Mouse (Mus musculus): ENCODE measurements around the gene Nol9. TPM values are rescaled to one million over a fixed set of nuclear protein-coding genes. Genes with fewer than 3 reads are reported as not detected.
"Not testable (repeated sequence)": the region's sequence is repeated elsewhere in the genome, so short reads cannot be mapped to it uniquely, and the experiment has no call there.

The Nol9 gene
- polyA plus RNA-seq, 1 experiment, result 18.1 TPM

- no peak for DNase-seq
- Histone ChIP-seq H3K36me3 (ENCODE audit: control insufficient read depth, insufficient read depth, low read length) (no peaks in the 10 kb centered on the region), H3K4me3 (ENCODE audit: insufficient read depth, low read depth, low read length) (no peak overlapping the region), H3K4me1 (ENCODE audit: control insufficient read depth, insufficient read depth, low read length) (peaks cover 6% of the 10 kb centered on the region; the same call in 1 of the 2 replicates), H3K27ac (ENCODE audit: insufficient read depth, low read depth, low read length) (no peak overlapping the region), H3K27me3 (replicated peaks; ENCODE audit: control insufficient read depth, insufficient read depth, low read length) (no peaks in the 10 kb centered on the region)
- TF ChIP-seq POLR2A (IDR thresholded peaks at IDR 0.05; ENCODE audit: low read depth, low read length), result no peak
- no peak; the same call in 1 of the 2 replicates for TF ChIP-seq CTCF (conservative IDR thresholded peaks at IDR 0.05; ENCODE audit: insufficient read depth, insufficient read length, low read depth, low read length)
- WGBS, result 75% methylated on average over 4 of the region's 4 CpGs
Measured at GRCm38 (mm10) chr4:152029997-152030396, 9.1 kb upstream of the Nol9 start.

- no peaks in the 10 kb centered on the region for H3K27me3 ChIP-seq (replicated peaks; ENCODE audit: control insufficient read depth, insufficient read depth, low read length)
- 90% methylated on average over 13 of the region's 13 CpGs for WGBS
- no peak overlapping the region for H3K27ac ChIP-seq (ENCODE audit: insufficient read depth, low read depth, low read length)
- no peak for TF ChIP-seq CTCF (conservative IDR thresholded peaks at IDR 0.05; ENCODE audit: insufficient read depth, insufficient read length, low read depth, low read length)
- TF ChIP-seq POLR2A (IDR thresholded peaks at IDR 0.05; ENCODE audit: low read depth, low read length), result no peak
- H3K4me3 ChIP-seq (ENCODE audit: insufficient read depth, low read depth, low read length), result no peak overlapping the region
- H3K36me3 ChIP-seq (ENCODE audit: control insufficient read depth, insufficient read depth, low read length), result no peaks in the 10 kb centered on the region
- H3K4me1 ChIP-seq (ENCODE audit: control insufficient read depth, insufficient read depth, low read length), result no peaks in the 10 kb centered on the region; the same call in 1 of the 2 replicates
- DNase-seq, result no peak
Measured at GRCm38 (mm10) chr4:152032922-152033321, 6.2 kb upstream of the Nol9 start.

DNA sequence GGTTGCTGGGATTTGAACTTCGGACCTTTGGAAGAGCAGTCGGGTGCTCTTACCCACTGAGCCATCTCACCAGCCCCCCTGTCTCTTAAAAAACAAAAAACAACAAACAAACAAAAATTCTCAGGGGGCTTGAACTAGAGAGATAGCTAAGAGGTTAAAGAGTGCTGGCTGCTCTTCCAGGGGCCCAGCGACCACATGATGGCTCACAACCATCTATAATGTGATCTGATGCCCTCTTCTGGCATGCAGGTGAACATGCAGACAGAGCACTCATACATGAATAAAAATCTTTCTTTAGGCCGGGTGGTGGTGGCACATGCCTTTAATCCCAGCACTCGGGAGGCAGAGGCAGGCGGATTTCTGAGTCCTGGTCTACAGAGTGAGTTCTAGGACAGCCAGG, 2.7 kb upstream of the Nol9 start:
- peak; percentile 34 for TF ChIP-seq CTCF (conservative IDR thresholded peaks at IDR 0.05; ENCODE audit: insufficient read depth, insufficient read length, low read depth, low read length)
- WGBS, result 86% methylated on average over 6 of the region's 6 CpGs
- not testable (repeated sequence) for H3K27me3 ChIP-seq (replicated peaks; ENCODE audit: control insufficient read depth, insufficient read depth, low read length)

DNA sequence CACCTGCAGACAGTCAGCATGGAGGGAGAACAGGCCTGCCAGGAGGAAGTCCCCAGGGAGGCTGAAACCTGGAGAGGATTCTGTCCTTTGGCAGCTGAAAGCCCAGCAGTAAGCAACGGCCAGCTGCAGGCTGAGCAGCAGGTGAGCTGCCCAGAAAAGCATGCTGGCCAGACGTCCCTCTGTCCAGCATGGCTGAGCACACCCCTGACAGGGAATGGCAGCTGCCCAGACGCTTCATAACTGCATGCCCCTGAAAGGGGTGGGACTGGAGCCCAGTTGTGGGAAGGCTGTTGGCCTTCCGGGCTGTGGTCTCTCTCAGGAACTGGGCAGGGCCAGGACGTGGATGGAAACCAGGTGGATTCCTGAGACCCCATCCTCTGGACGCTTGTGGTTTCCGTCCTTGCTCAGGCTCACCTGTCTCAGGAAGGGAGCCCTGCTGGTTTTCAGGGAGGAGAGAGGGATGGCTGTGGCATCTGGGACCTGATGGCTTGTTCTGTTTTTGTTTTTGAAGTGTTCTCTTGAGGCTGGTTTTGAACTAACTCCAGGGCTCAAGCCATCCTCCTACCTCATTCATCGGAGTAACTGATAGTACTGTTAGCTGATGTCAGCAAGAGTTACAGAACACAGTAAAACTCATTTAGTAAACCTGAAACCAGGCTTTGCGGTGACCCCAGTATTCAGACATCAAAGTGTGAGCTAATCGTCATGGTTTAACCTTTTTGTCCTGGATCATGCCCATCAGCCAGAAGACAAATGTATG, 716 bp upstream of the Nol9 start, which contains the start of gene Tas1r1:
TSS of gene Tas1r1 (minus strand) at position 344 of the 760 bp plus-strand sequence.
- peak; percentile 25 for DNase-seq
- 42% methylated on average over 10 of the region's 10 CpGs for WGBS
- no peaks in the 10 kb centered on the region for H3K36me3 ChIP-seq (ENCODE audit: control insufficient read depth, insufficient read depth, low read length)
- H3K27me3 ChIP-seq (replicated peaks; ENCODE audit: control insufficient read depth, insufficient read depth, low read length), result no peaks in the 10 kb centered on the region
- H3K4me1 ChIP-seq (ENCODE audit: control insufficient read depth, insufficient read depth, low read length), result peaks cover 7% of the 10 kb centered on the region
- TF ChIP-seq POLR2A (IDR thresholded peaks at IDR 0.05; ENCODE audit: low read depth, low read length) (no peak), CTCF (conservative IDR thresholded peaks at IDR 0.05; ENCODE audit: insufficient read depth, insufficient read length, low read depth, low read length) (no peak)
- peak within 1 kb of the TSS; percentile 71 for H3K4me3 ChIP-seq (ENCODE audit: insufficient read depth, low read depth, low read length)
- no peak within 1 kb of the TSS for H3K27ac ChIP-seq (ENCODE audit: insufficient read depth, low read depth, low read length)

More for the DNA sequence above, 2.7 kb upstream of the Nol9 start:
- DNase-seq; H3K4me3 ChIP-seq (ENCODE audit: insufficient read depth, low read depth, low read length); H3K4me1 ChIP-seq (ENCODE audit: control insufficient read depth, insufficient read depth, low read length); H3K36me3 ChIP-seq (ENCODE audit: control insufficient read depth, insufficient read depth, low read length); H3K27ac ChIP-seq (ENCODE audit: insufficient read depth, low read depth, low read length): not testable (repeated sequence)

- no peaks in the 10 kb centered on the region for H3K27me3 ChIP-seq (replicated peaks; ENCODE audit: control insufficient read depth, insufficient read depth, low read length)
- no peaks in the 10 kb centered on the region for H3K36me3 ChIP-seq (ENCODE audit: control insufficient read depth, insufficient read depth, low read length)
- H3K4me1 ChIP-seq (ENCODE audit: control insufficient read depth, insufficient read depth, low read length), result peaks cover 7% of the 10 kb centered on the region
- 4% methylated on average over 25 of the region's 25 CpGs for WGBS
- DNase-seq, result peak; percentile 54
- no peak overlapping the region for H3K27ac ChIP-seq (ENCODE audit: insufficient read depth, low read depth, low read length)
- H3K4me3 ChIP-seq (ENCODE audit: insufficient read depth, low read depth, low read length), result peak overlapping the region; percentile 71
- TF ChIP-seq POLR2A (IDR thresholded peaks at IDR 0.05; ENCODE audit: low read depth, low read length) (no peak), CTCF (conservative IDR thresholded peaks at IDR 0.05; ENCODE audit: insufficient read depth, insufficient read length, low read depth, low read length) (no peak)
Measured at GRCm38 (mm10) chr4:152039831-152040310, 750 bp downstream of the Nol9 start.

DNA sequence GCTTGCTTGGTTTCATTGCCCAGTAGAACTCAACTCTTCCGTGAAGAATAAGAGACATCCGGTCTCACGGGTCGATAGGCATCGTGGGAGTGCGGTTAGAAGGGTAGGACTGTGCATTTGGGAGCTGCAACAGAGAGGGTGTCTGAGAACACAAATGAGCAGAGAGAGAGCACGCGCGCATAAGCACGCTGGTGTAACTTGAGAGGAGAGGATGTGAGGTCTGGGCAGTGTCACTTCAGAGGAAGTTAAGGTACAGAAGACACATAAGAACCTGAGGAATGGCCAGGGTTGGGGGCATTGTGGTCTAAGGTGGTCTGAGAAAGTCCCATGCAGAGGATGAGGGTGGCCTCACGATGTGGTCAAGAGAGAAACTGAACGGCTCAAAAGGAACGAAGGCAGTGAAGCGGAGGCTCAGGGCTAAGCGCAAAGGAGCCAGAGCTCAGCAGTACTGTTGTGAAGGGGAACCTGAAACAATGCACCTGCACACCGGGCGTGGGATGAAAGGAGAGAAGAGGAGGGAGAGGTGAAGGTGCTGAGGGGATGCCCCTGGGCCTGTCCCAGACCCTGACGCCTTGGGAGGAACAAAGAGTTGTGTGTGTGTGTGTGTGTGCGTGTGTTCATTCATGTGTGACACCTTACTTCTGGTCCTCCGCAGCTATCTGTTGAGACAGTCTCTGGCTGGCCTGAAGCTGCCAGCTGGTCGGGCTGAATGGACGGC, 3.0 kb downstream of the Nol9 start:
- Histone ChIP-seq H3K27ac (ENCODE audit: insufficient read depth, low read depth, low read length) (no peak overlapping the region), H3K4me1 (ENCODE audit: control insufficient read depth, insufficient read depth, low read length) (peaks cover 10% of the 10 kb centered on the region), H3K27me3 (replicated peaks; ENCODE audit: control insufficient read depth, insufficient read depth, low read length) (no peaks in the 10 kb centered on the region), H3K36me3 (ENCODE audit: control insufficient read depth, insufficient read depth, low read length) (peaks cover 2% of the 10 kb centered on the region; the same call in 1 of the 2 replicates), H3K4me3 (ENCODE audit: insufficient read depth, low read depth, low read length) (no peak overlapping the region)
- WGBS, result 67% methylated on average over 22 of the region's 22 CpGs
- TF ChIP-seq POLR2A (IDR thresholded peaks at IDR 0.05; ENCODE audit: low read depth, low read length), result no peak
- TF ChIP-seq CTCF (conservative IDR thresholded peaks at IDR 0.05; ENCODE audit: insufficient read depth, insufficient read length, low read depth, low read length), result no peak
- DNase-seq, result no peak

DNA sequence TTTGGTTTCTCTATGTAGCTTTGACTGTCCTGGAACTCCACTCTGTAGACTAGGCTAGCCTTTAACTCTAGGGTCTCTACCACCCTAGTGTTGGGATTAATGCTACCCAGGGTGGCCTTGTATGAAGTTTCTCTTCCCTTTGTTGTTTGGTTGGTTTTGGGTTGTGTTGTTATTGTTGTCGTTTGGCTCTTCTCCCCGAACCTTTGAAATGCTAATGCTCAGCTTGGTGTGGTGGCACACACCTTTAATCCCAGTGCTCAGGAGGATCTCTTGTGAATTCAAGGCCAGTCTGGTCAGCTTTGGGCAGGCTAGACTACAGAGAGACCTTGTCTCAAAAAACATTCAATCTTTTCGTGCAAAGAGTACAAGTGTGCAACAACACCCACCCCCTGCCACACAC, 4.0 kb downstream of the Nol9 start:
- 85% methylated on average over 3 of the region's 3 CpGs for WGBS
- peaks cover 10% of the 10 kb centered on the region for H3K4me1 ChIP-seq (ENCODE audit: control insufficient read depth, insufficient read depth, low read length)
- peaks cover 2% of the 10 kb centered on the region; the same call in 1 of the 2 replicates for H3K36me3 ChIP-seq (ENCODE audit: control insufficient read depth, insufficient read depth, low read length)
- no peak for DNase-seq
- no peak overlapping the region for H3K4me3 ChIP-seq (ENCODE audit: insufficient read depth, low read depth, low read length)
- TF ChIP-seq POLR2A (IDR thresholded peaks at IDR 0.05; ENCODE audit: low read depth, low read length) (no peak), CTCF (conservative IDR thresholded peaks at IDR 0.05; ENCODE audit: insufficient read depth, insufficient read length, low read depth, low read length) (no peak)
- H3K27me3 ChIP-seq (replicated peaks; ENCODE audit: control insufficient read depth, insufficient read depth, low read length), result no peaks in the 10 kb centered on the region
- no peak overlapping the region for H3K27ac ChIP-seq (ENCODE audit: insufficient read depth, low read depth, low read length)
